Mouse (Mus musculus): ENCODE measurements around the gene Gm4756. TPM values are rescaled to one million over a fixed set of nuclear protein-coding genes. Genes with fewer than 3 reads are reported as not detected.
"Not testable (repeated sequence)": the region's sequence is repeated elsewhere in the genome, so short reads cannot be mapped to it uniquely, and the experiment has no call there.

Gene Gm4756
- polyA plus RNA-seq, 1 experiment = not detected

DNA sequence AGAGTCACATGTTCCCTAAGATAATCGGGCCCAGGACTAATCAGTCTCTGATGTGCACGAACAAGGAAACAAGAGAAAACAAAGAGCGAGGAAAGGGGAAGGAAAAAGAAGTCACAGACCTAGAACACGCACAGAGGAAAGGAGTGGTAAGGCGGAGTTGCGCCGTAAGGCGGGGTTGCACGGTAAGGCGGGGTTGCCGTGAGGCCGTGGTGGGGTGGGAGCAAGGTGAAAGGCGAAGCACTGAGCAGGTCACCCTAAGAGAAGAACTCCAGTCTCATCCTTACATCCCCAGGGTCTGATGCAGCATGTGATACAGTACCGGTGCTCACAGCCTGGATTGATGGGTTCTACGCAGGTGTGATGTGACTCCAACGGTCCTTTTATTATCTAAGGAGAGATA lies 6.3 kb upstream of the Gm4756 start:
- no peak for DNase-seq (ENCODE audit: extremely low spot score in 1 of 2, low spot score in 1 of 2)

DNA sequence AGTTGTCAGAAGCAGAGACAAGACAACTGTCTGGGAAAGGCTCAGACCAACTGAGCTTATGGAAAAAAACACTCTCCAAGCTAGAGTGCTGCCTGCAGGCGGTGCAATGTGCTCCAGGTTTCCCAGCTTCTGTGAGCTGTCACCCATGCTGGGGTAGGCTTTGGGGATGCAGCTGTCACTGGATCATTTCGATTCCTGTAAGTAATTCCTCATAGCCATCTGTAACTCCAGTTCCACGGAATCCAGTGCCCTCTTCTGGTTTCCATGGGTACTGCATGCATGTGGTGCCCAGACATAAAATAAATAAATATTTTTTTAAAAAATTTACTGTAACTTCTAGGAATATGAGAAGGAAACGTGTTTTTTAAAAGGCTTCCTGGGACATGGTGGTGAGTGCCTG lies 5.2 kb upstream of the Gm4756 start:
- DNase-seq (ENCODE audit: extremely low spot score in 1 of 2, low spot score in 1 of 2) = peak; percentile 29 to 85

DNA sequence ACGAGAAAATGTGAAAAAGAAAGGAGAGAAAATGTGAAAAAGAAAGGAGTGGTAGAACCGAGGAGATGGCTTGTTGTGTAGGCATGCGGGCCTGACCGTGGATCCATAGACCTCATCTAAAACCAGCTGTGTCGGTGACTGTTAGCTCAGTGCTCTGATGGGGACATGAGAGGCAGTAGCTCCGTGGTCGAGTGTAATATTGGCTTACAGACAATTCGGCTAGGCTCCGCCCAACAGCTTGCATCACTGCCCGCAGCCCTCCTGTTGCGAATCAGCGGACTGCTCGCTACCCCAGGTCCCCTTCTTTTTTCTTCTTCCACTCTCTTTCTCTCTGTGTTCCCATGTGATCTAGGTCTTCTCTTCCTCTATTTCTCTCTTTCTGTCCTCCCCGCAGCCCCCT lies 540 bp downstream of the Gm4756 start:
- no peak for DNase-seq (ENCODE audit: extremely low spot score in 1 of 2, low spot score in 1 of 2)

DNA sequence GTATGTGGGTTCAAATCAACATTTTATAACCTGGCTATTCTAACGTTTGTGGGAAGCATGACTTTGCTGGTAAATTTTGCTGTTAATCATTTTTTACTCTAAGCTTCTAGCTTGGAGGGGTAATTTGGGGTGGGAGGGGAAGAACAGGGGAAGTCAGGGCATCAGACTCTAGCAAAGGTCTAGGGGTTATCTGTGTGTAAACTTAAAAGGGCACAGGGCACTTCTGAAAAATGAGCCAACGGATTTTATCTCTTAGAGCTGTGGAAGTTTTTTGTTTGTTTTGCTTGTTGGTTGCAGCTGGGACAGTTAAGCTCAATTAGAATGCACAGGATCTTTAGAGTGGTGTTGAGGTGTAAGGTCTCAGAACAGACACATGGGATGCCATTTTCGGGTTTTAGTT lies 11.4 kb downstream of the Gm4756 start:
- no peak for DNase-seq (ENCODE audit: extremely low spot score in 1 of 2, low spot score in 1 of 2)

DNA sequence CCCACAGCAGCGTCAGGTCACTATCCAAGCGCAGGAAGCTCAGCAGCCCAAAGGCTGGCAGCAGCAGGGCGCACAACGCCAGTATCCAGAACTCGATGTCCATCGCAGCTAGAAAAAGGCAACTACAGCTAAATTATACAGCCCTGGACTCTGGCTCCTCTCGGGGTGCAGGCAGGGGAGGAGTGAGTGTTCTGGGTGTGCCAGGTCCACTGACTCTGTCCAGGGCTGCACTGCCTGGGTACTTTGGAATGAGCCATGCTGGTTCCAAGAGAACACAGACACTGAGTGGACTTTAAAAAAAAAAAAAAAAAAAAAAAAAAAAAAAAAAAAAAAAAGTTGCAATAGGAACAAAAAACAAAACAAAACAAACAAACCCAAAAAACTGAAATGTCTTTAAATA lies 20.7 kb downstream of the Gm4756 start:
- DNase-seq (ENCODE audit: extremely low spot score in 1 of 2, low spot score in 1 of 2) = no peak

DNA sequence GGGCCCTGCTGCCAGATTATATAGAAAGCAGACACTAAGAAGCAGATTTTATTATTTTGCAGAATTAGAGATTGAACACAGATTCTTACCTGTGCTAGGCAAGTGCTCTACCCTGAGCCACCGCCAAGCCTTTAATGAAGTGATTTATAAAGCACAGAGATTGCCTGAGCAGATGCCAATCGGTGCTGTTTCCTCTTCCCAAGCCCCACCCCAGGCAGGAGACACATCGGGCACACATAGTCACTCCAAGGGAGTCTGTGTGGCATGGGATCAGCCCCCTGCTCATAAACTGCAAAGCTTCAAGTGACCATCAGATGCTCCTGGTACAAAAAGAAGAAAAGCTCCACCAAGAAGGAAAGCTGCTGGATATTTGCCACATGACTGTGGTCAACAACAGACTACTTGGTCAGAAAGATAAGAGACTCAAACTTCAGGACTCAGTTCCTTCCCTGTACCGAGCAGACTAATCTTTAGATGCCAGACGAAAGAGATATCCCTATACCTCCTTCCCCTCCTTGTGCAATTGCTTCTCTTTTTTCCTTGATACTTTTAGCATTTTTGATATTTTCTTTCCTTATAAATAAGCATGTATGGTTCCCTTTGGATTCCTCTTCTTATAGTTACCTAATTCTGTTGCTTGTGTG lies 26.5 kb downstream of the Gm4756 start:
- no peak for DNase-seq (ENCODE audit: extremely low spot score in 1 of 2, low spot score in 1 of 2)

DNA sequence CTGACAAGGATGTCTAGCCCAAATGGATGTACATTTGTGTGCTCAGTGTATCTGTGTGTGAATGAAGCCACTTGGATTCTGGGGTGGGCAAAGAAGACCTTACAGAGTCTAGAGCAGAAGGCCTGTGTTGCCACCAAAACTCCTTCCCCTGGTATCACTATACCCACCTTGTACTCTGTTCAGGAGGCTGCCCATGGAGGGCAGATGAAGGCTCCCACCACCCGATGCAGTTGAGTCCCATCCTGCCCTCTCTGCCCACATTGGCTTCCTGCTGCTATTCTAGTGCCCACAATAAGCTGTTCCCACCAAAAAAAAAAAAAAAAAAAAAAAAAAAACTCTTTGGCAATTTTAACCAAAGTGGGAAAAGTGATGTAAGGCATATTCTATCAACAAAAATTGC lies 28.0 kb downstream of the Gm4756 start:
- DNase-seq (ENCODE audit: extremely low spot score in 1 of 2, low spot score in 1 of 2) = no peak

DNA sequence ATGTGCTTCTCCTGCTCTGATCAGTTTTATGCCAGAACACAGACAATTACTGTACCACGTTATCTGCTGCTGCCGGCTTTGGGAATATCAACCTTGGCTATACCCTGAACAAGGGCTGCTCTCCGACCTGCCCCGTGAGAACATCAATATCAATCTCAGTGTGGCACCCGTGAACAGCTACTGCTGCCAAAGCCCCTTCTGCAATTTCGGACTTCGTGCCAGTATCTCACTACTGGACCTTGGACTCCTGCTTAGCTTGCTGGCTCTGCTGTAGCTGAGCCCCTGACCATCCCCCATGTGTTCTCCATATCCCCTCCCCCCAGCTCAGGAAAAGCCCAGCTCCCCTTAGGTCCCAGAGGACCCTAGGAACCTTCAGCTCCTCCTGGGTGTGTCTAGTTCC lies 28.6 kb downstream of the Gm4756 start:
- DNase-seq (ENCODE audit: extremely low spot score in 1 of 2, low spot score in 1 of 2) = no peak

DNA sequence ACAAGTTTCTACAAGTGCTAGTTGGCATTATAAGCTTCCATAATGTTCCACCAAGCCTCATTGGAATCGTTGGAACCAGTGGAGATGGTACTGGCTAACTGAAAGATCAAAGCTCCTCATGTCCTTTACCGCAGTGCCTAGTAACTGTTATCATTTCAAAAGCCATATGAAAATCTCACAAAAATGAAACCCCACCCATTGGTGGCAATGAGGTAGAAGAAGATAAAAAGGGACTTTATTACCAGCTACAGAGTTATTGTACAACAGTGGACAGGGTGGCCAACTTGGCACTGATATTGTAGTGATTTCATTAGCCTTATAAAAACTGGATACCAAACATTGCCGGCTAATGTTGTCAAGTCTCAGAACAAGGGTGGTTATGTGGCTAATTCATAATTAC lies 37.4 kb downstream of the Gm4756 start:
- no peak for DNase-seq (ENCODE audit: extremely low spot score in 1 of 2, low spot score in 1 of 2)

DNA sequence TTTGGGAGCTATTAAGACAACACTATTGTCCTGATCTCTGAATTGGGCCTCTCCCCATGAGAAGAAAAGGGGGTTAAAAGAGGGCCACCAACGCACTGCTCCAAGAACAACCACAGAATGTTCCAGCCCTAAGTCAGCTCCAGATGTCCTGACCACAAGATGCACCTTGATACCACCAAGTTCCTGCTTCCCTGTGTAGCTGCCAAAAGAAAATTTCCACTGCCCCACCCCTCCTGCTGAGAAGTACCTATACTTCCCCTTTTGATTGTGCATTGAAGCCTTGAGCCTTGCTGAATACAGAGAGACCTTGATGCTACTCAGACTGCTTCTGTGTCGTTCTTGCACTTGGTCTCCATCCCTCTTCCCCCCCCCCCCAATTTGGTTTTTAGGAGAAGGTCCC lies 50.7 kb downstream of the Gm4756 start:
- not testable (repeated sequence) for DNase-seq (ENCODE audit: extremely low spot score in 1 of 2, low spot score in 1 of 2)

DNA sequence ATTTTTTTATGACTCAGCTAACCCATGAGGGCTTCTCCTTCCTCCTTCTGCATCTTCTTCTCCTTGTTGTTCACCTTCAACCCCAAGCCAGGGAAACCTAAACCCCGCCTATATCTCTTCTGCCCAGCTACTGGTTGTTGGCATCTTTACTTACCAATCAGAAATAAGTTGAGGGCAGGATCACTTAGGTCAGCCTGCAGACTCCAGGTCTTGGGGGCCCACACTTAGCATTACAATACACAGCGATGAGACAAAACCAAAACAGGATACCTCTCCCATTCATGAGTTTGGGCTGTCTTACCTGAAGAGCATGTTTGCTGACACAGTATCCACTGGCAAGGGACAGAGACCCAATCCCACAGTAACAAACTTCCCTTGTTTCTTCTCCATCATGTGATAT lies 55.5 kb downstream of the Gm4756 start:
- DNase-seq (ENCODE audit: extremely low spot score in 1 of 2, low spot score in 1 of 2) = no peak

DNA sequence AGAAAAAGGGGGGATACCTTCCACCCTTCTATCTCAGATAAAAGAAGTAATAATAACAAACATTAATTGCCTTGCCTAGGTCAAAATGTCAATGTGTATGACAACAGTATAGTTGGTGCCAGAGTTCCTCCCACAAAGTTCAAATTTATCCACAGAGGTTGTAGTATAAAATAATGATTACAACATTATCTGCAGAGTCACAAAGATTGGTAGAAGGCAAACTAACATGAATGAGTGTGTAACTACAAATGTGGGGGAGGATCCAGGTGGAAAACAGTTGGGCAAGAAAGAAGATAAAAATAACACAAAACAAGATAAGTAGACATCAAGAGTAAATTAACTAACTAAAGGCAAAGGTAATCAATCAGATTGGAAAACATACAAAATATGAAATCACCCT lies 56.5 kb downstream of the Gm4756 start:
- DNase-seq (ENCODE audit: extremely low spot score in 1 of 2, low spot score in 1 of 2) = no peak

DNA sequence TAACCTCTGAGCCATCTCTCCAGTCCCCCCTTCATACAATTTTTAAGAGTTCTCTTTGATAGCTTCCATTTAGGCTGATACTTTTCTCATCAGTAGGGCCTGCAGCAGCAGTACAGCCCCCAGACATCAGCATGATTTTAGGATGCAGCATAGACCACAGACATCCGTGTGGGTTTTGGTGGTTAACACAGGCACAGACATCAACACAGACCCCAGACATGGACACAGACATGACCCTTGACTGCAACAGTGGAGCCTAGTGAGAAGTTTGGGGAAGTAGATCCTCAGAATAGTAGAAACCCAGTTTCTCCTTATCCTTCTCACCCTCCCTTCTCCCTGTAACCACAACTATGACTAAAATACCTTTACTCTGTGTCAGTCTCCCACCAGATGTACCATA lies 64.1 kb downstream of the Gm4756 start:
- no peak for DNase-seq (ENCODE audit: extremely low spot score in 1 of 2, low spot score in 1 of 2)

DNA sequence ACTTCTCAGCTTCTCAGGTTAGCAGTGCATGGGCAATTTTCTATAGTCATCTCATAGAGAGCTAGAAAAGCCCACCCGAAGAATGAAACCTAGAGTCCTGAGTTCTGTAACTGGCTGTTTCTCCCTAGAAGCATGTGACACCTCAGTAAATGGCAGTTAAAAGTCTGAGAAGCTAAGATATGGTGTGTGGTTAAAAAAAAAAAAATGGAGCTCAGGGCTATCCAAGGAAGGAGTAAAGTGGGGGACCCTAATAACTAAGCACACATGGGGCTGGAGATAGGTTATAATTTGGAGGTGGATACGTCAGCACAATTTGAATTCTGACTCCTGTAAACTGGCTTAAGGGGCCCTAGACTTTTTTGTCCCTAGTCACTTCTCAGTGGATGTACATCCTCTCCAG lies 66.4 kb downstream of the Gm4756 start:
- DNase-seq (ENCODE audit: extremely low spot score in 1 of 2, low spot score in 1 of 2) = no peak

DNA sequence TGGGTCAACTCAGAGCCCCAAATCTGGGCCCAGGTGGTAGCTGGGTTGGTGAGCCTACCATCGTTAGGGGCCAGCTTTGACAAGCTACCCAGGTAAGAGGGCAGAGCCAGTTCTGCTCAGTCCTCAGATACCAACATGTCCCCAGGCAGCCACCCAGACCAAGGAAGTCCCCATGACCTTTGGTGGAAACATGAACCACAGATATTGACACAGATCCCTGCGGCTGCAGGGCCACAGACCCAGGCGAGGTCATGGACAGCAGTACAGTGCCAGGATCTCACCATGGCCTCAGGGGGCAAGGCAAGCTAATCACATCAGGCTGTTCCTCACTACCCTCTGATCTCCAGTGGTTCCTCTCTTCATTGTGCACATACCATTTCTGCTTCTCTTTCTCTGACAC lies 67.4 kb downstream of the Gm4756 start:
- no peak for DNase-seq (ENCODE audit: extremely low spot score in 1 of 2, low spot score in 1 of 2)

DNA sequence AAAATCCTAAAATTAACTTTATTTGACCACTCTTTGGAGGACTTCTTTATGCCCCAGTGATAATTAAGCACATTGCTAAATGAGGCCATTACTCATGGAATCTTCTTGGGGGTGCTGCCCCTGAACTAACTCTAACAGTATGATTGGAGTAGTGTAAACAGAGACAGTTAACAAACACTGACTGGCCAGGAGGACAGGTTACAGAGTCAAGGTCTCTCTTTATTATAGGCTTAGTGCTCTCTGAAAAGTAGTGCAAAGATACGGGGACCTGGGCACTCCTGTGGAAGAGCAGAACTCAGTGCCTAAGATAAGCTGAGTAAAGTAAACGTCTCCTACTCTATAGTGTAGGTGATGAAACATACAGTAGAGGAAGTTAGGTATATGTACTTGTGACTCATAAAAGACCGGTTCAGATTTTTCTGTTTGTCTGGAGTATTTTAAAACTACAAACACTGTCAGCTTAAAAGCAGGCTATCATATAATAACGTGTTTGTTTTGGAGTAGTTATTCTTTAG lies 85.1 kb downstream of the Gm4756 start:
- no peak for DNase-seq (ENCODE audit: extremely low spot score in 1 of 2, low spot score in 1 of 2)

DNA sequence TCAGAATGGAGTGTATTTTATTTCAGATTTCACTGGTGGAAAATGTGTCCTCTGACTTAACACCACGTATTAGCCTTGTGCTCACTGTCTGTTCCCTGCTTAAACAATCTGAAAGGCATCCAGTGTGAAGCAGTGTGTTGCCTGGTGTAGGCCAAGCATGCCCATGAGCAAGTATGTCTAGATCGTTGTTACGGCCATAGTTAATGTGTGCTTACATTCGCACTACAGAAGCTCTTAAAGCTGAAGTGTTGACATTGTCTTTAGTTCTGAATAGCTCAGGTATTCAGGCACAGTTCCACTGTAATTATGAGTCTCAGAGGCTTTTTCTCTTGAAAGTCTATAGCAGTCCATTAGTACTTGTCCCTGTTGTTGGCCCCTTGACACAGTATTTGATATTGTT lies 95.1 kb downstream of the Gm4756 start:
- DNase-seq (ENCODE audit: extremely low spot score in 1 of 2, low spot score in 1 of 2) = no peak

DNA sequence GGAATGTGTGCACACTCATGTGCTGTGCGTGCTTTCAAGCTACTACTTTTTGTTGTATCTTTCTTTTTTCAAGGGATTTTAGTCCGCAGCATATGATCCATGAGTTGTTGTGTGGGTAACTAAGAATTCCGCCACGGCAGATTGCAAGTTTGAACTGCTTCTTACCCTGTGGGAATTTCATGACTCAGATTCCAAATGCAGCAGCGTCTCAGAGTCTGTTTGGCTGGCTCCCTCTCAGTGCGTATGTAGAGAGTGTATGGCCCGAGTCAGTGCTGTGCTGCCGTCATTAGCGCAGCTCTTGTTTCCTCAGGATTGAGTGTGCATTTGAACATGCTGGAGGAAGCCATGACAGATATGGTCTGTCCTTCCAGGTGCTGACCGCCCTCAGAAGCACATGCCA lies 110.9 kb downstream of the Gm4756 start:
- peak; percentile 53 to 78 for DNase-seq (ENCODE audit: extremely low spot score in 1 of 2, low spot score in 1 of 2)

DNA sequence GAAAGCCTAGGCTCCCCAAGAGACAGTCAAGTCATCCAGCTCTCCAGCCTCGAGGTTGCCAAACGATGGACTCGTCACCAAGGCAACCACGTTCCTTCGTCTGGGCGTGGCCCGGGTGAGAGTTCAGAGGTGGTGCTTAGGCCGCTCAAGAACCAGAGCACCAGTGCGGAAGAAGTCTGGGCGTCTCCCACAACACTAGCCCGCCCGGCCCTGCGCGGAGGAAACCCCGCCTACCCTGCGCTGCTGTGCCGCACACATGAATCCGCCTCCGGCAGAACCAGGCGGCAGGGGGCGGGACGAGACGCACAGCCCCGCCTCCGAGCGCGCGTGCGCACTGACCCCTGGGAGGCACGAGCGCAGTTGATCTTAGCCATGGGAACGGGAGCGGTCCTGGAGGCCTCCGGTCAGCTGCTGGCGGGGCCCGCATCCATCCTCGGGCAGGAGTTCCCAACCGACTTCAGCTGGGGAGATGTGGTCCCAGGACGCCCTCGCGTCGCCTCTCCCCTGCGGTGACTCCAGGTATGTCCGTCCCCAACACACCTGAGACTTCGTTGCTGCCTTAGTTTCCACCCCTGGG lies 113.4 kb downstream of the Gm4756 start, which contains the start of gene Pcnx4:
TSS of gene Pcnx4 (plus strand) at position 363 of the 577 bp plus-strand sequence.
- peak; percentile 87 to 96 for DNase-seq (ENCODE audit: extremely low spot score in 1 of 2, low spot score in 1 of 2)

DNA sequence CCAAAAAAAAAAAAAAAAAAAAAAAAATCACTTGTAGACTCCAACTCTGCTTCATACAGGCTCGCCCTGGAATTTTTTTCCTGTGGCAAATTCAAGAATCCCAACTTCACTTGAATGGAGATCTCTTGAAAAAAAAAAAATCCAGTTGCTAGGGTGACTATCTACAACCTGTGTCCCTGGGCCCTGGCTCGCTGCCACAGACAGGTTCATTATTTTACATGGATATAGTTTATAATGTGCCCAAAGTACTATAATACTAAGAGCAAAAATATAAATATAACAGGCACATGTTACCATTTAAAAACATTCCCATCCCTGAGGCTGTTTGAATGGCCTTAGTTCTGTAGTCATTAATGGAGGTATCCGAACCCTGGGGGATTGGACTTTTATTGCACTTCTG lies 113.9 kb downstream of the Gm4756 start:
- DNase-seq (ENCODE audit: extremely low spot score in 1 of 2, low spot score in 1 of 2) = no peak

DNA sequence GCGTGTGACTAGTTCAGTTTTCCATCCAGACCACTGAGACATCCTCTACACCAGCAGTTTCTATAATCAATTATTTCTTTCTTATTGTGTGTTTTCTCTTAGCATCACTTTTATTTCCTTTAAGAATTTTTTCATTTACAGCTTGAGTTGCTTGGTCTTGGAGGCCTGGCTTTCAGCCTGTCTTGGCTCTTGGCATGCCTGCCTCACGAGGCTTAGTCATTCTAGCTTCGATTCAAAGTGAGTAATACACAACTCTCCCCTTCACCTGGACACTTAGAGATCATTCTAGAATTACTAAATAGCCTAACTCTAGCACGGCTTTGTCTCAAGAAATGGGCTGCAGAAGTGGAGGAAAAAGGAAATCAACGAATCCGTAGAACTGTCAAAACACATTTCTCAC lies 115.5 kb downstream of the Gm4756 start:
- no peak for DNase-seq (ENCODE audit: extremely low spot score in 1 of 2, low spot score in 1 of 2)

DNA sequence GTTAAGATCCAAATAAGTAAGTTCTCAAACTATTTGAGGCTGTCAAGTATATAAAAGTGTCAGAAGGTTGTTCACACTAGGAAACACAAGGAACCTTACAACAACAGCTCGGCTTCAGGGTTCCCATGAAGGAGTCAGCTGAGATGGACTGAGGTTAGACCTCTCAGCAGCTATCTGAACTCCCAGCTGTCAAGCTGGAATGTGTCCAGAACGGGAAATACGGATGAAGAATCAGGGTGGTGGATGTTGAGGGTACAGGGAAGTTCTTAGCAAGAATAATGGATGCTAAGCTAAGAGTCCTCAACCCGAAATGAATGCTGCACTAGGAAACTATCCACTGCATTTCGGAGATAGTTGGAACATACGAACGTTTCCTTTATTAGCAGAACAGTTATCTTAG lies 117.2 kb downstream of the Gm4756 start:
- DNase-seq (ENCODE audit: extremely low spot score in 1 of 2, low spot score in 1 of 2) = no peak

Data from frontal cortex, adult 2 months (tissue).